7 mouse cellular contexts compared by ENCODE assay signal in the genomic region with DNA sequence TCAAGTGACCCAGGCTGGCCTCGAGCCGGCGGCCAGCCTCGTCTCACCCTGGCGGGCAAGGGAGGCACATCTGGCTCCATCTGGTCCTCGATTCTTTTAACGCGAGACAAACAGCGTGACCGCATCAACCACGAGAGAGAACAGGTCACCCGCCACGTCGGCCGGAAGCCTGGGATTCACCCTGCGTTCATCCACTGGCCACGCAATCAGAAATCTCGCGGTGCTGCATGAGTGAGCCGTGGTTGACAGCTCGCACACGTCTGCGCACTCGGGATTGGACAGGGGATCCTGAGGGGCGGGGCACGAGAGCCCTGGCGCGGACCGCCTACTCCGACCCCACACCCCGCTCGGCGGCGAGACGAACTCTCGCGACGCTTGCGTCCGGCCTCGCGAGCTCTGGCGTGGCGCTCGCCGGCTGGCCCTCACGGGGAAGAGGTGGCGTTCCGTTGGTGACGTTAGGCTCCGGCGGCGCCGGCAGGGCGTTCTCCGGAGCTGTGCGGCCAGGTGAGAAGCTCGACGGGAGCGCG. TPM values are rescaled to one million over a fixed set of nuclear protein-coding genes. Genes with fewer than 3 reads are reported as not detected.
DNase-seq lines count a peak whose midpoint lies in the region; ATAC-seq lines count a peak whose summit lies in the region.

A gene (plus strand): TSS at position 378 of the 527 bp plus-strand sequence.

- peak within 1 kb of the TSS; percentile 96 for H3K27ac ChIP-seq in intestine, embryonic 15.5 days
- peak within 1 kb of the TSS; percentile 97 for H3K27ac ChIP-seq in midbrain, embryonic 10.5 days (replicated peaks)

- H3K4me1 ChIP-seq in intestine, embryonic 15.5 days (replicated peaks) = peaks cover 2% of the 10 kb centered on the region; the same call in 1 of the 2 replicates
- peaks cover 27% of the 10 kb centered on the region for H3K4me1 ChIP-seq in midbrain, embryonic 10.5 days

- H3K27me3 ChIP-seq in intestine, embryonic 15.5 days (replicated peaks) = no peaks in the 10 kb centered on the region
- H3K27me3 ChIP-seq in midbrain, embryonic 10.5 days (ENCODE audit: low read depth, poor library complexity, severe bottlenecking) = no peaks in the 10 kb centered on the region

- peak; percentile 99 for ATAC-seq in intestine, embryonic 15.5 days

- peak within 1 kb of the TSS; percentile 83 for H3K4me2 ChIP-seq in intestine, embryonic 15.5 days (replicated peaks)

- intact Hi-C loops in gastrocnemius, postnatal 36 days (cut with DNase I) = no loop called here
- intact Hi-C loops in left cerebral cortex, postnatal 25 days (cut with DNase I) = loop anchor here (1.0 kb wide), 1 partner anchor 76 kb away; no protein-coding TSS in a partner anchor

- under 1% methylated on average over 61 of the region's 61 CpGs for WGBS in intestine, embryonic 15.5 days
- under 1% methylated on average over 61 of the region's 61 CpGs for WGBS in midbrain, embryonic 10.5 days

- peak; percentile 99 for DNase-seq in adrenal gland, adult 2 months
- peak; percentile 95 for DNase-seq in embryo, embryonic 11.5 days (ENCODE audit: low read depth, low spot score)
- peak; percentile 94 to 97 for DNase-seq in gastrocnemius, postnatal 36 days
- peak; percentile 98 to 99 for DNase-seq in left cerebral cortex, postnatal 25 days (ENCODE audit: low spot score in 2 of 2)
- DNase-seq in midbrain, embryonic 10.5 days (ENCODE audit: low spot score) = peak; percentile 97
- DNase-seq in right cerebral cortex, postnatal 4 days = peak; percentile 94

- peak within 1 kb of the TSS; percentile 88 for H3K4me3 ChIP-seq in intestine, embryonic 15.5 days (replicated peaks)
- H3K4me3 ChIP-seq in midbrain, embryonic 10.5 days = peak within 1 kb of the TSS; percentile 95

- H3K9ac ChIP-seq in intestine, embryonic 15.5 days = peak within 1 kb of the TSS; percentile 92

- no peaks in the 10 kb centered on the region for H3K36me3 ChIP-seq in intestine, embryonic 15.5 days
- H3K36me3 ChIP-seq in midbrain, embryonic 10.5 days = peaks cover 6% of the 10 kb centered on the region

- no peaks in the 10 kb centered on the region for H3K9me3 ChIP-seq in intestine, embryonic 15.5 days
- no peaks in the 10 kb centered on the region for H3K9me3 ChIP-seq in midbrain, embryonic 10.5 days (replicated peaks)

RNA-seq across cellular contexts. Expression of the gene that starts here (rescaled TPM):
- total RNA-seq in adrenal gland, adult 2 months (2021) = 10 to 100 TPM; 54.2 to 83.7 TPM
- polyA plus RNA-seq in adrenal gland, adult 2 months (2012; rRNA removed) = 24.9 and 25.0 TPM in 2 replicates
- total RNA-seq in gastrocnemius, postnatal 36 days (2021) = 10 to 100 TPM; 27.4 to 31.6 TPM
- polyA plus RNA-seq in intestine, embryonic 15.5 days (2015; fragmentation: Nextera tagmentation; extraction: Ambion mirVana) = 57.9 and 62.6 TPM in 2 replicates
- total RNA-seq in left cerebral cortex, postnatal 25 days (2021) = 100 to 1,000 TPM in 1 of 2 experiments, 10 to 100 TPM in 1; 95.5 to 124 TPM
- polyA plus RNA-seq in midbrain, embryonic 10.5 days (2016; fragmentation: Nextera tagmentation; extraction: Ambion mirVana) = 56.1 and 59.5 TPM in 2 replicates

Comparison
In these comparisons a context has a peak if more than half of its experiments do, and no peak if none do; other contexts are left out.
1. Peak in every context shown above with its lines: DNase-seq, ATAC-seq, H3K4me3 ChIP-seq and H3K27ac ChIP-seq.